Mouse (Mus musculus) liver, postnatal 0 days (tissue): ENCODE data around the gene Lrrc3c. TPM values are rescaled to one million over a fixed set of nuclear protein-coding genes. Genes with fewer than 3 reads are reported as not detected.

Source experiments
- ATAC-seq: fragments of 200-750 bp; cut with Nextera tagmentation; 2 replicates; pipeline ENCODE4 v1.8.0; 2017; ENCODE audit warnings: mild to moderate bottlenecking, moderate library complexity
- DNase-seq: peaks from one replicate; pipeline ENCODE4 v3.0.0-alpha.2; 2016
- H3K27ac ChIP-seq: fragments of 300-500 bp; sonication (generic); 2 replicates; pipeline ENCODE4 v1.5.1; 2014; ENCODE audit warnings: antibody characterized with exemption, moderate library complexity, mild to moderate bottlenecking, low read depth
- H3K27me3 ChIP-seq: fragments of 300-500 bp; sonication (generic); 2 replicates; pipeline ENCODE4 v1.6.1; 2014; ENCODE audit warnings: low read length, control low read depth, mixed read lengths; ENCODE audit not compliant: insufficient read depth
- H3K36me3 ChIP-seq: fragments of 300-500 bp; sonication (generic); replicated peaks from 2 replicates; pipeline ENCODE4 v1.6.1; 2014; ENCODE audit warnings: mild to moderate bottlenecking, control low read depth, low read length, moderate library complexity, mixed read lengths; ENCODE audit not compliant: insufficient read depth
- H3K4me1 ChIP-seq: fragments of 300-500 bp; sonication (generic); 2 replicates; pipeline ENCODE4 v1.6.1; 2014; ENCODE audit warnings: antibody characterized with exemption, mild to moderate bottlenecking, control low read depth; ENCODE audit not compliant: insufficient read depth
- H3K4me2 ChIP-seq: fragments of 300-500 bp; sonication (generic); 2 replicates; pipeline ENCODE4 v1.6.1; 2014; ENCODE audit warnings: low read depth, mild to moderate bottlenecking, low read length, moderate library complexity, mixed read lengths
- H3K4me3 ChIP-seq: fragments of 300-500 bp; sonication (generic); 2 replicates; pipeline ENCODE4 v1.5.1; 2014; ENCODE audit warnings: low read depth, low read length
- H3K9ac ChIP-seq: fragments of 300-500 bp; sonication (generic); replicated peaks from 2 replicates; pipeline ENCODE4 v1.6.1; 2014; ENCODE audit warnings: mild to moderate bottlenecking, moderate library complexity
- H3K9me3 ChIP-seq: fragments of 300-500 bp; sonication (generic); 2 replicates; pipeline ENCODE4 v1.6.1; 2016; ENCODE audit warnings: mild to moderate bottlenecking, control low read depth, low read length, mixed read lengths
- CTCF ChIP-seq: sonication (generic); IDR thresholded peaks from 2 replicates; pipeline ENCODE4 v1.5.1; 2016; ENCODE audit warnings: antibody characterized with exemption, low read depth
- EP300 ChIP-seq: IDR thresholded peaks from 2 replicates; pipeline ENCODE4 v1.6.1; 2016; ENCODE audit warnings: antibody characterized with exemption, low read depth, mild to moderate bottlenecking
- WGBS: fragments of 180-500 bp; shearing (Covaris S2); extraction: QIAGEN DNeasy Blood & Tissue Kit; methylation state at CpG from one replicate; pipeline ENCODE4 v1.1.7; 2014; ENCODE audit not compliant: insufficient replicate concordance; 5-methylcytosine and 5-hydroxymethylcytosine counted together
- polyA plus RNA-seq: library from polyadenylated mRNA; unstranded; fragments of >200 nt; fragmentation: Nextera tagmentation; extraction: Ambion mirVana; gene quantifications from 2 replicates; pipeline ENCODE4 v1.2.1, GENCODE M21; 2015

Gene Lrrc3c
- polyA plus RNA-seq = not detected in 2 replicates

DNA sequence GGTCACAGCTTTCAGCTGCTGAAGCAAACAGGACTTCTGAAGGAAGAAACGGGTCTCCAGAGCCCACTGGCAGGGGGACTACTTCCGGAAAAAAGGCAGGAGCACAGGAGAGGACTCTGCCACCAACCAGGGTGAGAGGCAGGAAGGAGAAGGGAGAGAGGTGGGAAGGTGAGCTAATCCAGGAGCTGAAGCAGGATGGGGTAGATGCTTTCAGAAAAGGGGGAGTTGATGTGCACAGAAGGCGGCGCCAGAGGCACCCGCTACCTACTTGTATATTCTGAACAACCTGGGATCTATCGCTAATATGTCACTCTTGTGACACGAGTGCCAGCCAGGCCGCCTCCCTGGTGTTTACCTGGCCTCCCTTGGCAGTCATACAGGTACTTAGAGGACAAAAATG lies at the start of gene Lrrc3c:
TSS of gene Lrrc3c (plus strand) at position 301 of the 400 bp plus-strand sequence.
- no peak for TF ChIP-seq CTCF
- TF ChIP-seq EP300 = no peak
- H3K36me3 ChIP-seq = no peaks in the 10 kb centered on the region
- no peak within 1 kb of the TSS for H3K4me2 ChIP-seq
- peaks cover 43% of the 10 kb centered on the region for H3K27me3 ChIP-seq
- WGBS = 76% methylated on average over 8 of the region's 8 CpGs
- no peak within 1 kb of the TSS for H3K27ac ChIP-seq
- no peak within 1 kb of the TSS for H3K4me3 ChIP-seq
- no peak within 1 kb of the TSS for H3K9ac ChIP-seq
- DNase-seq (no peak), ATAC-seq (no peak)
- no peaks in the 10 kb centered on the region for H3K9me3 ChIP-seq
- peaks cover 7% of the 10 kb centered on the region; the same call in 1 of the 2 replicates for H3K4me1 ChIP-seq

DNA sequence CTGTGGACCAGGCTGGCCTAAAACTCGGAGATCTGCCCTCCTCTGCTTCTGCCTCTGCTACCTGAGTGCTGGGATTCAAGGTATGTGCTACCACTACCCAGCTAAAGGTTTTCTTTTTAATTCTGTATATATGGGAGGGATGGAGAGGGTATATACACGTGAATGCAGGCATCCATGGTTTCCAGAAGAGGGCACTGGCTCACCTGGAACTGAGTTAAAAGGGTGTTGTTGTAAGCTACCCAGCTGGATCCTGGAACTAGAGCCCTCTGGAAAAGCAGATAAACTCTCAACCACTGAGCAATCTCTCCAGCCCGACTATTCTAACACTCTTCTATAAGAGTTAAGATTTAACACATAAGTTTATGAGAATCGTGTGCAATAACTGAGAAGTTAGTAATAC lies 48.7 kb upstream of the Lrrc3c start:
- WGBS = 62% methylated on average over 4 of the region's 4 CpGs

DNA sequence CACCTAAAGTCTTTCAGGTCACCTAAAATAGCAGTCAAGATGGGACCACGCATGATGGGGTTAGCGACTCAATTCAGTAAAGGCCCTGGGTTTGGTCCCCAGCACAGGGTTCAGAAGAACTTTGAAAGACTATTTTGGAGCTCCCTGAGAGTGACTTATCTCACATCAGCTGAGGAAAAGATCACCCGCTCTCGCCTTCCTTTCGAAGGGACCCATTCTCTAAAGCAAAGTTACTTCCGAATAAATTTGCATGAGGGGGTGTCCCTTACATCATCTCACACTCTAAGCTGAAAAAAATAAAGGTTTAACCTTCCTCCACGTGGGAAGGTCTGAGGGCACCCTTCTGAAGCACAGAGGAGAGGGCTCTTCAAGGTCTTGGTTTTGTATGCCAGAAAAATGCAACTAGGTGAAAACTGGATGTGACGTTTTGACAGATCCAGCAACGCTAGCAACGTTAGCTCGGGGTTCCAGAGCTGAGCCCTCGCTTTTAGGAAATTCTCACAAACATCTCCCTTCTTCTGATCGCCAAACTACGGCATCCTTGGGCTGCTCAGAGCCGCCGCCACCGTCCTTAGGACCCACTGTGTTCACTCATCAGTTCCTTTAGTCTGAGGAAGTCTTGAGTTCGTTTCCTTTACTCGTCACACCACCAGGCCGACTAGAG lies 47.6 kb upstream of the Lrrc3c start:
- no peaks in the 10 kb centered on the region for H3K36me3 ChIP-seq
- peaks cover 17% of the 10 kb centered on the region for H3K4me1 ChIP-seq
- WGBS = 16% methylated on average over 20 of the region's 20 CpGs
- no peaks in the 10 kb centered on the region for H3K9me3 ChIP-seq
- TF ChIP-seq EP300 (no peak), CTCF (no peak)
- peak overlapping the region; percentile 65 for H3K4me3 ChIP-seq
- peak overlapping the region; percentile 73 for H3K9ac ChIP-seq
- ATAC-seq (no peak), DNase-seq (no peak)
- peaks cover 48% of the 10 kb centered on the region for H3K27me3 ChIP-seq
- H3K4me2 ChIP-seq = peak overlapping the region; percentile 93
- peak overlapping the region; percentile 69; the same call in 1 of the 2 replicates for H3K27ac ChIP-seq

More for the DNA sequence above, 48.7 kb upstream of the Lrrc3c start:
- no peak overlapping the region for H3K4me2 ChIP-seq
- DNase-seq (no peak), ATAC-seq (no peak)
- TF ChIP-seq CTCF (peak; percentile 45), EP300 (no peak)
- H3K9me3 ChIP-seq = no peaks in the 10 kb centered on the region
- no peaks in the 10 kb centered on the region for H3K36me3 ChIP-seq
- H3K9ac ChIP-seq = no peak overlapping the region
- no peak overlapping the region for H3K4me3 ChIP-seq
- H3K4me1 ChIP-seq = peaks cover 19% of the 10 kb centered on the region
- H3K27ac ChIP-seq = no peak overlapping the region
- peaks cover 57% of the 10 kb centered on the region for H3K27me3 ChIP-seq

DNA sequence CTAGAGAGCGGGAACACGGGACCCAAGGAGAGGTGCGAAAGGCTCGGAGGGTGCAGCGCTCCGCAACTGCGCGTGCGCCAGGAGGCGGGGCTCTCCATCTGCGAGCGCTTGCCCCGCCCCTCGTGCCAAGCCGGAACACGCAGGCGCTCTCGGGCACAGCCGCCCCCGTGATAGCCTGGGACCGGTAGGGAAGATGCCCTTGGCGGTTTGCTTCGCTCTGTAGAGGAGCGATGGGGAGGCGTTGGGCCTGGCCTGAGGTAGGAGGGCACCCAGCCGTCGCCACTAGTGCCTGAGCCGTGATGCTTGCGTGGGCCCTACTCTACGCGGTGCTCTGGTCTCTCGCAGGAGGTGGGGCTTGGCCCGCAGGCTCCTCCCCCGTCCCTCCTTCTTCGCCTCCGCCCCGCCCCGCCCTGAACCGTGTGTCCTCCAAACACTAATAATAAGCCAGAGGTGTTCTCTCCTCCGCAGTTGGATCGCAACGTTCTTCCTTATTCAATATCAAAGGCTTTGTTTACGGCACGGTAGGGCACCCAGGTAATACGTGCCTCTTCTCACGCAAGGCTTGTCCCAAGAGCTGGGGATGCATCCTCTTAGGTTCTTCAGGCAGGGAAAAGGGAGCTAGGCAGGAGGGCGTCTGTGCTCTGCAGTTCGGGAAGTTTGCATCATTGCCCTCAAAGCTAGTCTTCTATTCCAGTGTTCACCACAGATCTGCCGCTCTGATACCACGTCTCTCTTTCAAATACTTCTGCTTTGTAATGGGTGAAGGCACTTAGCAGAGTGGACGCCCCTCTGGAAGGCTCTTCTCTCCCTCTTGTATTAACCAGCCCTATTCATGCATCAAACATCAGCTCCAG lies 46.9 kb upstream of the Lrrc3c start, which contains the start of gene Zpbp2:
TSS of gene Zpbp2 (plus strand) at position 123 of the 854 bp plus-strand sequence.
- peak; percentile 99 for ATAC-seq
- Histone ChIP-seq H3K4me1 (peaks cover 14% of the 10 kb centered on the region), H3K27ac (peak within 1 kb of the TSS; percentile 69), H3K27me3 (peaks cover 43% of the 10 kb centered on the region), H3K36me3 (no peaks in the 10 kb centered on the region), H3K9ac (peak within 1 kb of the TSS; percentile 73), H3K4me3 (peak within 1 kb of the TSS; percentile 65), H3K9me3 (no peaks in the 10 kb centered on the region), H3K4me2 (peak within 1 kb of the TSS; percentile 93)
- 3% methylated on average over 51 of the region's 51 CpGs for WGBS
- peak; percentile 97 for DNase-seq
- TF ChIP-seq CTCF = no peak; the same call in 1 of the 2 replicates

DNA sequence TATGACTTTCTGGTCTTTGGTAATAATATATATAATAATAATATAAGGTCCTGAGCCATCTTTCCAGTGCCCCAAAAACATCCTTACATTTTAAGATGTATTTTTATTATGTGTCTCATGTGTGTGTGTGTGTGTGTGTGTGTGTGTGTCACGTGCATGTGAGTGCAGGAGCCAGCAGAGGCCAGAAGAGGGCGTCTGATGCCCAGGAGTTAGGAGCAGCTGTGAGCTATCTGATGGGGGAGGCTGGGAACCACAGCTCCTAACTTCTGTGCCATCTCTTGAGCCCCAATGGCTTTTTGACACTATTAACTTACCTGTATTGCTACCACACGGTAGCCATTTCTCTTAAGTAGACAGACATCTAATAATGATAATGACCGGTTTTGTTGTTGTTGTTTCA lies 44.1 kb upstream of the Lrrc3c start:
- no peak overlapping the region for H3K9ac ChIP-seq
- WGBS = 93% methylated on average over 4 of the region's 4 CpGs
- DNase-seq (no peak), ATAC-seq (no peak)
- H3K9me3 ChIP-seq = no peaks in the 10 kb centered on the region
- H3K4me3 ChIP-seq = no peak overlapping the region
- H3K36me3 ChIP-seq = no peaks in the 10 kb centered on the region
- peaks cover 14% of the 10 kb centered on the region for H3K4me1 ChIP-seq
- H3K27me3 ChIP-seq = peaks cover 18% of the 10 kb centered on the region; the same call in 1 of the 2 replicates
- TF ChIP-seq CTCF (0 out of 2 replicates have a peak, but pooled peaks have one; percentile 9), EP300 (no peak)
- H3K4me2 ChIP-seq = no peak overlapping the region
- no peak overlapping the region for H3K27ac ChIP-seq

DNA sequence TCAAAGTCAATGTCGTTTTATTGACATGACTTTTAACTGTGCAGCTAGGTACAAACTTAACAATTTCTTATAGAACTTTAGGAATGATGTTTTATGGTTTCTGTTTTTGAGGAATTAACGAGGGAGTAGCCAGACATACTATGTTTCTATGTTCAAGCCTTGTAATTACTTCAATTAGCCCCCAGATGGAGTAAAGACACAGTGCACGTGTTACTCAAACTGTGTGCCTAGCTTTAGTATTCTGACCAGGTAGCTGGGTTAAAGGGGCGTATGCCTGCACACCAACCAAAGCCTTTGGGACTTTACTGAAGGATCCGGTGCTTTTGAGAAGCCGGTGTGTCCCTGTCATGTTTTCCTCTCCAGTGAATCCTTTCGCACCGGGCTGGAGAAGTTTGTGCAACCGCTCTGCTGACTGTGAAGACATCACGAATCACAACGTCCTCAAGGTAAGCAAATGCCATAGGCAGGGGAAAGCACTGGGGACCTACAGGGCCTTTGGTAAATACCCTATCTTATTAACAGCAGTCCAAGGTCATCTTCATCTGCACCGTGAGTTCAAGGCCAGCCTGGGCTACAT lies 42.9 kb upstream of the Lrrc3c start:
- no peak for DNase-seq
- no peak for ATAC-seq
- WGBS = 60% methylated on average over 12 of the region's 12 CpGs
- Histone ChIP-seq H3K4me1 (peaks cover 14% of the 10 kb centered on the region), H3K4me3 (no peak overlapping the region), H3K36me3 (no peaks in the 10 kb centered on the region), H3K27ac (no peak overlapping the region), H3K27me3 (peaks cover 7% of the 10 kb centered on the region; the same call in 1 of the 2 replicates), H3K9ac (no peak overlapping the region), H3K4me2 (no peak overlapping the region), H3K9me3 (no peaks in the 10 kb centered on the region)
- no peak for TF ChIP-seq EP300
- TF ChIP-seq CTCF = peak; percentile 74
